Mouse (Mus musculus): Measurements from ENCODE around the gene Akr1b10.
"Not testable (repeated sequence)": the region's sequence is repeated elsewhere in the genome, so short reads cannot be mapped to it uniquely, and the experiment has no call there.

Gene Akr1b10

GRCm38 (mm10) chr6:34384110-34384661, at the start of gene Akr1b10:
Akr1b10 (plus strand) TSS chr6:34384218.
- DNase-seq (ENCODE audit: low spot score): peak; percentile 79

GRCm38 (mm10) chr6:34334673-34335072, 49.3 kb upstream of the Akr1b10 start:
- no peak for DNase-seq (ENCODE audit: low spot score)

GRCm38 (mm10) chr6:34337799-34338198, 46.2 kb upstream of the Akr1b10 start:
- no peak for DNase-seq (ENCODE audit: low spot score)

GRCm38 (mm10) chr6:34341991-34342390, 42.0 kb upstream of the Akr1b10 start:
- DNase-seq (ENCODE audit: low spot score): no peak

GRCm38 (mm10) chr6:34342476-34342875, 41.5 kb upstream of the Akr1b10 start:
- DNase-seq (ENCODE audit: low spot score): no peak

- no peak for DNase-seq (ENCODE audit: low spot score)
Observed at GRCm38 (mm10) chr6:34343426-34343825, 40.6 kb upstream of the Akr1b10 start.

GRCm38 (mm10) chr6:34344135-34344850, 39.7 kb upstream of the Akr1b10 start:
- no peak for DNase-seq (ENCODE audit: low spot score)

- no peak for DNase-seq (ENCODE audit: low spot score)
Observed at GRCm38 (mm10) chr6:34344935-34345334, 39.1 kb upstream of the Akr1b10 start.

- peak; percentile 68 for DNase-seq (ENCODE audit: low spot score)
Observed at GRCm38 (mm10) chr6:34346096-34346898, 37.7 kb upstream of the Akr1b10 start.

- no peak for DNase-seq (ENCODE audit: low spot score)
Observed at GRCm38 (mm10) chr6:34350037-34350699, 33.9 kb upstream of the Akr1b10 start.

GRCm38 (mm10) chr6:34351481-34351880, 32.5 kb upstream of the Akr1b10 start:
- DNase-seq (ENCODE audit: low spot score): not testable (repeated sequence)

GRCm38 (mm10) chr6:34352401-34352800, 31.6 kb upstream of the Akr1b10 start:
- DNase-seq (ENCODE audit: low spot score): no peak

- no peak for DNase-seq (ENCODE audit: low spot score)
Observed at GRCm38 (mm10) chr6:34353658-34354353, 30.2 kb upstream of the Akr1b10 start, which contains the start of gene Akr1b8. Akr1b8 (plus strand) TSS chr6:34354119.

- no peak for DNase-seq (ENCODE audit: low spot score)
Observed at GRCm38 (mm10) chr6:34354354-34355348, 29.4 kb upstream of the Akr1b10 start.

- DNase-seq (ENCODE audit: low spot score): no peak
Observed at GRCm38 (mm10) chr6:34355349-34355747, 28.7 kb upstream of the Akr1b10 start.

GRCm38 (mm10) chr6:34355841-34356240, 28.2 kb upstream of the Akr1b10 start:
- no peak for DNase-seq (ENCODE audit: low spot score)

GRCm38 (mm10) chr6:34364217-34365136, 19.5 kb upstream of the Akr1b10 start:
- DNase-seq (ENCODE audit: low spot score): no peak

- no peak for DNase-seq (ENCODE audit: low spot score)
Observed at GRCm38 (mm10) chr6:34367998-34368397, 16.0 kb upstream of the Akr1b10 start.

- no peak for DNase-seq (ENCODE audit: low spot score)
Observed at GRCm38 (mm10) chr6:34370081-34370480, 13.9 kb upstream of the Akr1b10 start.

All from ovary, postnatal 36 days (tissue).